Mouse (Mus musculus): ENCODE measurements around the gene Zfp874b. TPM values are rescaled to one million over a fixed set of nuclear protein-coding genes. Genes with fewer than 3 reads are reported as not detected.
"Not testable (repeated sequence)": the region's sequence is repeated elsewhere in the genome, so short reads cannot be mapped to it uniquely, and the experiment has no call there.

Gene Zfp874b
- 2.0 and 2.7 TPM in 2 replicates for polyA plus RNA-seq (2016; fragmentation: Nextera tagmentation; extraction: Ambion mirVana)

GRCm38 (mm10) chr13:67483625-67484423 lies at the start of gene Zfp874b:
Gene Zfp874b, minus strand, starts transcription at chr13:67484258.
- Histone ChIP-seq H3K4me1 (peaks cover 8% of the 10 kb centered on the region; the same call in 1 of the 2 replicates), H3K27ac (replicated peaks) (no peak within 1 kb of the TSS), H3K27me3 (no peaks in the 10 kb centered on the region), H3K36me3 (peaks cover 2% of the 10 kb centered on the region; the same call in 1 of the 2 replicates), H3K4me3 (peak within 1 kb of the TSS; percentile 63), H3K9me3 (no peaks in the 10 kb centered on the region), H3K9ac (replicated peaks) (peak within 1 kb of the TSS; percentile 61), H3K4me2 (replicated peaks) (peak within 1 kb of the TSS; percentile 69)
- 6% methylated on average over 20 of the region's 20 CpGs for WGBS
- peak; percentile 94 for ATAC-seq (ENCODE audit: low FRiP score, low read depth)

GRCm38 (mm10) chr13:67527049-67527730 lies 43.1 kb upstream of the Zfp874b start:
- WGBS: 85% methylated on average over 3 of the region's 3 CpGs
- H3K27me3 ChIP-seq: no peaks in the 10 kb centered on the region
- no peak for ATAC-seq (ENCODE audit: low FRiP score, low read depth)

GRCm38 (mm10) chr13:67525753-67526410 lies 41.8 kb upstream of the Zfp874b start, which contains the start of the genes Gm26965 and Zfp87:
Gene Gm26965, minus strand, starts transcription at chr13:67526151.
Gene Zfp87, minus strand, starts transcription at chr13:67526177.
- peak within 1 kb of the TSS; percentile 85 for H3K9ac ChIP-seq (replicated peaks)
- ATAC-seq (ENCODE audit: low FRiP score, low read depth): peak; percentile 98
- H3K4me2 ChIP-seq (replicated peaks): peak within 1 kb of the TSS; percentile 86
- H3K27me3 ChIP-seq: no peaks in the 10 kb centered on the region
- H3K9me3 ChIP-seq: no peaks in the 10 kb centered on the region
- H3K36me3 ChIP-seq: peaks cover 3% of the 10 kb centered on the region
- peak within 1 kb of the TSS; percentile 88 for H3K4me3 ChIP-seq
- H3K4me1 ChIP-seq: peaks cover 20% of the 10 kb centered on the region
- under 1% methylated on average over 27 of the region's 27 CpGs for WGBS
- peak within 1 kb of the TSS; percentile 61 for H3K27ac ChIP-seq (replicated peaks)

More at GRCm38 (mm10) chr13:67527049-67527730, 43.1 kb upstream of the Zfp874b start:
- Histone ChIP-seq H3K4me2 (replicated peaks) (no peak overlapping the region), H3K9ac (replicated peaks) (no peak overlapping the region), H3K36me3 (no peaks in the 10 kb centered on the region), H3K4me3 (no peak overlapping the region), H3K4me1 (peaks cover 20% of the 10 kb centered on the region), H3K9me3 (no peaks in the 10 kb centered on the region), H3K27ac (replicated peaks) (no peak overlapping the region)

- WGBS: 78% methylated on average over 1 of the region's 1 CpGs
- Histone ChIP-seq H3K9ac (replicated peaks) (no peak overlapping the region), H3K27ac (replicated peaks) (no peak overlapping the region), H3K9me3 (no peaks in the 10 kb centered on the region), H3K4me1 (peaks cover 8% of the 10 kb centered on the region), H3K36me3 (no peaks in the 10 kb centered on the region; the same call in 1 of the 2 replicates), H3K4me2 (replicated peaks) (peak overlapping the region; percentile 68; the same call in 1 of the 2 replicates), H3K4me3 (no peak overlapping the region), H3K27me3 (no peaks in the 10 kb centered on the region)
- peak; percentile 27; the same call in 1 of the 2 replicates for ATAC-seq (ENCODE audit: low FRiP score, low read depth)
Measured at GRCm38 (mm10) chr13:67500908-67501307, 16.9 kb upstream of the Zfp874b start.

GRCm38 (mm10) chr13:67500084-67500719 lies 16.1 kb upstream of the Zfp874b start, which contains the start of gene Zfp58:
Gene Zfp58, minus strand, starts transcription at chr13:67500555.
- H3K27ac ChIP-seq (replicated peaks): 0 out of 2 replicates have a peak within 1 kb of the TSS, but pooled peaks have one; percentile 43
- no peaks in the 10 kb centered on the region for H3K27me3 ChIP-seq
- peak within 1 kb of the TSS; percentile 81 for H3K4me3 ChIP-seq
- ATAC-seq (ENCODE audit: low FRiP score, low read depth): peak; percentile 98
- H3K4me1 ChIP-seq: peaks cover 8% of the 10 kb centered on the region
- peaks cover 5% of the 10 kb centered on the region for H3K36me3 ChIP-seq
- WGBS: 0% methylated on average over 22 of the region's 22 CpGs
- peak within 1 kb of the TSS; percentile 68 for H3K4me2 ChIP-seq (replicated peaks)
- no peaks in the 10 kb centered on the region for H3K9me3 ChIP-seq
- H3K9ac ChIP-seq (replicated peaks): peak within 1 kb of the TSS; percentile 72

DNA sequence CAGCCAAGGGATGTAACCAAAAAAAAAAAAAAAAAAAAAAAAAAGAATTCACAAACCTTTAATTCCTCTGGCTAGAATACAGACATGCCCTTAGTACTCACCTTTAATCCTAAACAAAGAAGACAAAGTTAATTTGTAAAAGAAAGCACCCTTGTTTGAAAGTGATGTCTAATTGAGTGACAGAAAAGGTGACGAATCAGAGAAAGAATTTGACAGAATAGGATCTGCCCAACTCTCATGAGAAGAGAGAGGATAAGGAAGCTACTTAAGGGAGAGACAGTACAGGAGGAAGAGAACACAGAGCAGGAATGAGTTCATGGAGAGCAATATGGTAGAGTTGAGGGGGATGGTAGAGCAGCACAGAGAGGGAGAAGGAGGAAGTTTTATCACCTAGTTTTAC lies 11.6 kb upstream of the Zfp874b start:
- Histone ChIP-seq H3K4me2 (replicated peaks) (no peak overlapping the region), H3K36me3 (peaks cover 48% of the 10 kb centered on the region)
- no peak for ATAC-seq (ENCODE audit: low FRiP score, low read depth)

GRCm38 (mm10) chr13:67484424-67484811 lies 360 bp upstream of the Zfp874b start:
- peak overlapping the region; percentile 69 for H3K4me2 ChIP-seq (replicated peaks)
- H3K4me3 ChIP-seq: peak overlapping the region; percentile 63
- H3K27ac ChIP-seq (replicated peaks): no peak overlapping the region
- peak; percentile 63 for ATAC-seq (ENCODE audit: low FRiP score, low read depth)
- WGBS: 43% methylated on average over 8 of the region's 8 CpGs
- peaks cover 8% of the 10 kb centered on the region; the same call in 1 of the 2 replicates for H3K4me1 ChIP-seq
- no peaks in the 10 kb centered on the region for H3K27me3 ChIP-seq
- peaks cover 5% of the 10 kb centered on the region; the same call in 1 of the 2 replicates for H3K36me3 ChIP-seq
- H3K9ac ChIP-seq (replicated peaks): peak overlapping the region; percentile 61
- H3K9me3 ChIP-seq: no peaks in the 10 kb centered on the region

More for the DNA sequence above, 11.6 kb upstream of the Zfp874b start:
- no peak overlapping the region for H3K4me3 ChIP-seq
- no peaks in the 10 kb centered on the region for H3K27me3 ChIP-seq
- no peak overlapping the region for H3K27ac ChIP-seq (replicated peaks)
- H3K9me3 ChIP-seq: peaks cover 17% of the 10 kb centered on the region
- no peak overlapping the region for H3K9ac ChIP-seq (replicated peaks)
- peaks cover 8% of the 10 kb centered on the region for H3K4me1 ChIP-seq
- 88% methylated on average over 1 of the region's 1 CpGs for WGBS

GRCm38 (mm10) chr13:67481528-67481927 lies 2.5 kb downstream of the Zfp874b start:
- Histone ChIP-seq H3K36me3 (no peaks in the 10 kb centered on the region), H3K27ac (replicated peaks) (no peak overlapping the region), H3K4me1 (peaks cover 8% of the 10 kb centered on the region; the same call in 1 of the 2 replicates), H3K9ac (replicated peaks) (no peak overlapping the region), H3K9me3 (no peaks in the 10 kb centered on the region), H3K4me3 (no peak overlapping the region), H3K4me2 (replicated peaks) (no peak overlapping the region), H3K27me3 (no peaks in the 10 kb centered on the region)
- 63% methylated on average over 4 of the region's 4 CpGs for WGBS
- ATAC-seq (ENCODE audit: low FRiP score, low read depth): no peak

DNA sequence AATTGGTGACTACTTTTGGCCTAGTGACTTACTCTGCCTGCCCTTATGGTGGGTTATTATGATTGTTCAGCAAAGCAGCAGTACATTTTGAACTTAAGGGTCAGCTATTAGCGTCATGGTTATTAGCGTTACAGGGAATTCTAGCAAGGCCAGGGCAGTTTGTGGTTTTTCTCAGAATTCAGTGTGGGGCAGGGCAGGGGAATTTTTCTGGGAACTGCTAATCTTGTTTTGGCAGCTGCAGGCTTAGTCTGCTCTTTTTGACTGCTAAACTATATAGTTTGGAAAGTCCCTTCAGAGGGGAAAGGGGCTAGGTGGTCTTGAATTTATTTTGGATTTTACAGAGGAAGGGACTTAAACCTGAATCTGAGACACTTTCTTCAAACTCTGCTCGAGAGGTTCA lies 14.8 kb downstream of the Zfp874b start:
- no peak for ATAC-seq (ENCODE audit: low FRiP score, low read depth)
- no peak overlapping the region for H3K4me2 ChIP-seq (replicated peaks)
- H3K9ac ChIP-seq (replicated peaks): no peak overlapping the region
- H3K27me3 ChIP-seq: no peaks in the 10 kb centered on the region
- H3K4me1 ChIP-seq: no peaks in the 10 kb centered on the region
- H3K9me3 ChIP-seq: no peaks in the 10 kb centered on the region
- H3K36me3 ChIP-seq: peaks cover 11% of the 10 kb centered on the region; the same call in 1 of the 2 replicates
- WGBS: 89% methylated on average over 3 of the region's 3 CpGs
- no peak overlapping the region for H3K27ac ChIP-seq (replicated peaks)
- no peak overlapping the region for H3K4me3 ChIP-seq

DNA sequence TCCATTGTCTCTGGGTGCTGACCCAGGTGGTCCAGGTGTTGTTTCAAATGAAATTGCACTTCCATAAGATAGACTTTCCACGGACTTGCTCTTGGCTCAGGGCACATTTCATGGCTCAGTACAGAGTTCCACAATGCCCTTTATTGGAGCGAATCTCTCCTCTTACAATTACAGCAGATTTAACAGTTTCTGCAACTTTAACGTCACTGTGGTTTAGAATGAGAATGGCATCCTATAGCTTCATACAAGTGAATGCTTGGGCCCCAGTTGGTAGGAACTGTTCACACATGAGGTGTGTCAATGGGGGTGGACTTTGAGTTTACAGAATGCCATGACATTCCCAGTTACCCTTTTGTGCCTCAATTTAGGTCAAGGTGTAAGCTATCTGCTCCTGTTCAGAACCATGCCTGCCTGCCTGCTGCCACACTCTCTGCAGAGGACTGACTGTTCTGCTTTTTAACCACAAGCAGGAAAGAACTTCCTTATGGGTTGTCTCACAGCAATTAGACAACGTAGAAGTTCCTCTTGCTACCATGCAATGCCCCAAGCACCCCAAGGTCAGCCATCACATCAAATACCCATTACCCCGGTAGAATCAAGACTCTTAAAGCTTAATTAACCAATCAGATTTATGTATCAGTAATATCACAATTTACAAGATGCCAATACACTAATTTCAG lies 20.4 kb downstream of the Zfp874b start:
- not testable (repeated sequence) for H3K9me3 ChIP-seq; H3K9ac ChIP-seq (replicated peaks); H3K27me3 ChIP-seq; ATAC-seq (ENCODE audit: low FRiP score, low read depth); H3K4me3 ChIP-seq; H3K4me2 ChIP-seq (replicated peaks); H3K27ac ChIP-seq (replicated peaks); H3K4me1 ChIP-seq; H3K36me3 ChIP-seq
- WGBS: 85% methylated on average over 3 of the region's 5 CpGs

DNA sequence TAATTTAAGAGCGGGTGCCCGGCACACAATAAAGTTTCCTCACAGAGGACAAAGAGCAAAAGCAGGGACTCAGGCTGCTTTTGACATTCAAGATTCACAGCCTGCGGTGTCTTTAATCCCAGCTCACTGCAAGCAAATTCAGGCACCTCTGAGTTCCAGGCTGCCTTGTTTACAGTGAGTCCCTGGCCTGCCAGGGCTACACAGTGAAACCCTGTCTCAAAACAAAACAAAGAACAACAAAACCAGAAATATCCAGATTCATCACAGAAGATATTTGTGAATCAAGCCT lies 32.1 kb downstream of the Zfp874b start:
- H3K36me3 ChIP-seq: no peaks in the 10 kb centered on the region
- H3K9ac ChIP-seq (replicated peaks): peak overlapping the region; percentile 49; the same call in 1 of the 2 replicates
- H3K4me1 ChIP-seq: peaks cover 6% of the 10 kb centered on the region; the same call in 1 of the 2 replicates
- H3K27ac ChIP-seq (replicated peaks): no peak overlapping the region
- H3K27me3 ChIP-seq: no peaks in the 10 kb centered on the region
- peak overlapping the region; percentile 60 for H3K4me3 ChIP-seq
- no peaks in the 10 kb centered on the region for H3K9me3 ChIP-seq
- H3K4me2 ChIP-seq (replicated peaks): peak overlapping the region; percentile 73
- peak; percentile 17 for ATAC-seq (ENCODE audit: low FRiP score, low read depth)
- WGBS: 2% methylated on average over 3 of the region's 3 CpGs
